Mouse (Mus musculus) gastrocnemius, adult 2 months (tissue): Measurements from ENCODE around the gene Mrpl43. TPM values are rescaled to one million over a fixed set of nuclear protein-coding genes. Genes with fewer than 3 reads are reported as not detected.

Experiments used
- DNase-seq: peaks from one replicate; pipeline ENCODE4 v3.0.0; 2022
- H3K27ac ChIP-seq: fragments of 200-600 bp; 2 replicates; pipeline ENCODE4 v1.8.1; 2022; ENCODE audit warnings: mild to moderate bottlenecking
- H3K4me3 ChIP-seq: fragments of 200-600 bp; 2 replicates; pipeline ENCODE4 v1.8.1; 2022; ENCODE audit warnings: mild to moderate bottlenecking, moderate library complexity
- CTCF ChIP-seq: fragments of 200-600 bp; IDR thresholded peaks from 2 replicates; pipeline ENCODE4 v1.8.1; 2022; ENCODE audit warnings: antibody characterized with exemption, mild to moderate bottlenecking, moderate library complexity
- intact Hi-C: fragments of 180-260 bp; cut with DNase I; formaldehyde crosslinking; loops from one replicate; pipeline ENCODE4 v1.15.1; 2025
- total RNA-seq, 2 experiments: library from RNA; stranded (reverse); gene quantifications; 2 replicates each; pipeline ENCODE4 v1.2.3; 2021

Gene Mrpl43
- total RNA-seq, 2 experiments from 2014 or later = 31.0 to 42.5 TPM

GRCm38 (mm10) chr19:45013581-45014225 lies 7.5 kb upstream of the Mrpl43 start:
- H3K27ac ChIP-seq = peak overlapping the region; percentile 94
- intact Hi-C loops = no loop called here
- DNase-seq = no peak
- no peak for TF ChIP-seq CTCF
- no peak overlapping the region for H3K4me3 ChIP-seq

- DNase-seq = no peak
- H3K4me3 ChIP-seq = no peak overlapping the region
- no peak overlapping the region for H3K27ac ChIP-seq
- intact Hi-C loops = loop anchor here (1.0 kb wide), 1 partner anchor 19 kb away; no protein-coding TSS in a partner anchor
- TF ChIP-seq CTCF = peak; percentile 66
These were observed 6.4 kb upstream of the Mrpl43 start for GRCm38 (mm10) chr19:45012636-45013035.

- Histone ChIP-seq H3K27ac (no peak overlapping the region), H3K4me3 (no peak overlapping the region)
- no peak for TF ChIP-seq CTCF
- intact Hi-C loops = loop anchor here (1.0 kb wide), 1 partner anchor 19 kb away; no protein-coding TSS in a partner anchor
- no peak for DNase-seq
These were observed 6.0 kb upstream of the Mrpl43 start for GRCm38 (mm10) chr19:45012219-45012618.

- TF ChIP-seq CTCF = no peak
- Histone ChIP-seq H3K27ac (peak overlapping the region; percentile 60), H3K4me3 (no peak overlapping the region)
- intact Hi-C loops = no loop called here
- no peak for DNase-seq
These were observed 4.4 kb upstream of the Mrpl43 start for GRCm38 (mm10) chr19:45010646-45011045.

GRCm38 (mm10) chr19:45007425-45008191 lies 1.4 kb upstream of the Mrpl43 start:
- DNase-seq = no peak
- H3K4me3 ChIP-seq = peak overlapping the region; percentile 99
- TF ChIP-seq CTCF = no peak
- H3K27ac ChIP-seq = peak overlapping the region; percentile 89
- intact Hi-C loops = no loop called here

GRCm38 (mm10) chr19:45007021-45007420 lies 779 bp upstream of the Mrpl43 start:
- no peak for DNase-seq
- peak overlapping the region; percentile 89 for H3K27ac ChIP-seq
- TF ChIP-seq CTCF = no peak
- peak overlapping the region; percentile 99 for H3K4me3 ChIP-seq
- intact Hi-C loops = no loop called here

GRCm38 (mm10) chr19:45005444-45005843 lies 798 bp downstream of the Mrpl43 start, which contains the start of gene Twnk:
Twnk (plus strand) TSS chr19:45005663.
- DNase-seq = peak; percentile 58
- Histone ChIP-seq H3K4me3 (peak within 1 kb of the TSS; percentile 99), H3K27ac (peak within 1 kb of the TSS; percentile 89)
- intact Hi-C loops = no loop called here
- no peak for TF ChIP-seq CTCF

- DNase-seq = peak; percentile 7
- Histone ChIP-seq H3K27ac (no peak overlapping the region), H3K4me3 (no peak overlapping the region)
- intact Hi-C loops = no loop called here
- no peak for TF ChIP-seq CTCF
These were observed 2.3 kb downstream of the Mrpl43 start for GRCm38 (mm10) chr19:45003740-45004516.

- peak; percentile 33 for TF ChIP-seq CTCF
- H3K27ac ChIP-seq = no peak overlapping the region
- no peak for DNase-seq
- intact Hi-C loops = no loop called here
- no peak overlapping the region for H3K4me3 ChIP-seq
These were observed 3.9 kb downstream of the Mrpl43 start for GRCm38 (mm10) chr19:45002301-45002700.

GRCm38 (mm10) chr19:44999647-45000046 lies 6.6 kb downstream of the Mrpl43 start:
- Histone ChIP-seq H3K4me3 (no peak overlapping the region), H3K27ac (no peak overlapping the region)
- intact Hi-C loops = no loop called here
- no peak for TF ChIP-seq CTCF
- DNase-seq = no peak

- no peak overlapping the region for H3K27ac ChIP-seq
- TF ChIP-seq CTCF = no peak
- DNase-seq = no peak
- intact Hi-C loops = no loop called here
- no peak overlapping the region for H3K4me3 ChIP-seq
These were observed 8.5 kb downstream of the Mrpl43 start for GRCm38 (mm10) chr19:44997786-44998185.

GRCm38 (mm10) chr19:44992712-44993111 lies 13.5 kb downstream of the Mrpl43 start:
- H3K27ac ChIP-seq = no peak overlapping the region
- intact Hi-C loops = no loop called here
- TF ChIP-seq CTCF = no peak

GRCm38 (mm10) chr19:44992246-44992645 lies 14.0 kb downstream of the Mrpl43 start:
- Histone ChIP-seq H3K27ac (no peak overlapping the region), H3K4me3 (no peak overlapping the region)
- TF ChIP-seq CTCF = no peak
- no peak for DNase-seq
- intact Hi-C loops = no loop called here

More at GRCm38 (mm10) chr19:44992712-44993111, 13.5 kb downstream of the Mrpl43 start:
- DNase-seq = no peak
- H3K4me3 ChIP-seq = no peak overlapping the region
